Mouse (Mus musculus) hindbrain, embryonic 10.5 days (tissue): ENCODE measurements around the gene Polr2a. TPM values are rescaled to one million over a fixed set of nuclear protein-coding genes. Genes with fewer than 3 reads are reported as not detected.

Experiments used
- DNase-seq: peaks from one replicate; pipeline ENCODE4 v3.0.0-alpha.2; 2017; ENCODE audit warnings: low spot score
- H3K27ac ChIP-seq: fragments of 300-500 bp; sonication (generic); 2 replicates; pipeline ENCODE4 v1.5.1; 2016; ENCODE audit warnings: mild to moderate bottlenecking, moderate library complexity
- H3K27me3 ChIP-seq: fragments of 300-500 bp; sonication (generic); 2 replicates; pipeline ENCODE4 v1.6.1; 2016; ENCODE audit warnings: mild to moderate bottlenecking; ENCODE audit not compliant: poor library complexity, insufficient read depth, severe bottlenecking
- H3K36me3 ChIP-seq: fragments of 300-500 bp; sonication (generic); 2 replicates; pipeline ENCODE4 v1.6.1; 2016; ENCODE audit warnings: mild to moderate bottlenecking, moderate library complexity
- H3K4me1 ChIP-seq: fragments of 300-500 bp; sonication (generic); replicated peaks from 2 replicates; pipeline ENCODE4 v1.6.1; 2016; ENCODE audit warnings: mild to moderate bottlenecking
- H3K4me3 ChIP-seq: fragments of 300-500 bp; sonication (generic); 2 replicates; pipeline ENCODE4 v1.5.1; 2016; ENCODE audit warnings: mild to moderate bottlenecking, moderate library complexity
- H3K9me3 ChIP-seq: fragments of 300-500 bp; sonication (generic); 2 replicates; pipeline ENCODE4 v1.6.1; 2016; ENCODE audit warnings: mild to moderate bottlenecking, moderate library complexity
- WGBS: fragments of 180-500 bp; shearing (Covaris S2); methylation state at CpG from one replicate; pipeline ENCODE4 v1.1.7; 2016; 5-methylcytosine and 5-hydroxymethylcytosine counted together
- polyA plus RNA-seq: library from polyadenylated mRNA; unstranded; fragments of >200 nt; fragmentation: Nextera tagmentation; extraction: Ambion mirVana; gene quantifications from 2 replicates; pipeline ENCODE4 v1.2.1, GENCODE M21; 2016

The Polr2a gene
- polyA plus RNA-seq, 1 experiment from 2014 or later = 37.9 TPM

DNA sequence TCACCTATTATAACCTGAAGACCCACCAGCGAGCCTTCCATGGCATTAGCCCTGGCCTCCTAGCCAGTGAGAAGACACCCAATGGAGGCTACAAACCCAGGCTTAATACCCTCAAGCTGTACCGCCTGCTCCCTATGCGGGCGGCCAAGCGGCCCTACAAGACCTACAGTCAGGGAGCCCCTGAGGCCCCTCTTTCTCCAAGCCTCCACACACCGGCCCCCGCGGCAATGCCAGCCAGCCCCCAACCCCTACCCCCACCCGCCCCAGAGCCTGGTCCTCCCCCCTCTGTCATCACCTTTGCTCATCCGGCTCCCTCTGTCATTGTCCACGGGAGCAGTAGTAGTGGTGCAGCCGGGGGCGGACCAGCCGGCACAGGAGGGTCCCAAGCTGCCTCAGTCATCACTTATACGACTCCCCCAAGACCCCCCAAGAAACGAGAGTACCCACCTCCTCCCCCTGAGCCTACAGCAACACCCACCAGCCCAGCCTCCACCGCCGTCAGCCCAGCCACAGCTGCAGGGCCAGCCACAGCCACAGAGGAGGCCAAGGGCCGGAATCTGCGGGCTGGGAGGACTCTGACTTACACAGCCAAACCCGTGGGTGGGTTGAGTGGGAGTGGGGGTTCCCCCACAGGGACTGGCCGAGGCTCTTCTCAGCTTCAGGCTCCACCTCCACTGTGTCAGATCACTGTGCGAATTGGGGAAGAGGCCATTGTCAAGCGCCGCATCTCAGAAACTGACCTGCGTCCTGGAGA lies 19.2 kb upstream of the Polr2a start:
- 61% methylated on average over 26 of the region's 26 CpGs for WGBS
- Histone ChIP-seq H3K27me3 (peaks cover 61% of the 10 kb centered on the region), H3K36me3 (peaks cover 11% of the 10 kb centered on the region), H3K4me3 (no peak overlapping the region; the same call in 1 of the 2 replicates), H3K4me1 (peaks cover 22% of the 10 kb centered on the region), H3K9me3 (no peaks in the 10 kb centered on the region), H3K27ac (peak overlapping the region; percentile 40; the same call in 1 of the 2 replicates)
- DNase-seq = no peak

DNA sequence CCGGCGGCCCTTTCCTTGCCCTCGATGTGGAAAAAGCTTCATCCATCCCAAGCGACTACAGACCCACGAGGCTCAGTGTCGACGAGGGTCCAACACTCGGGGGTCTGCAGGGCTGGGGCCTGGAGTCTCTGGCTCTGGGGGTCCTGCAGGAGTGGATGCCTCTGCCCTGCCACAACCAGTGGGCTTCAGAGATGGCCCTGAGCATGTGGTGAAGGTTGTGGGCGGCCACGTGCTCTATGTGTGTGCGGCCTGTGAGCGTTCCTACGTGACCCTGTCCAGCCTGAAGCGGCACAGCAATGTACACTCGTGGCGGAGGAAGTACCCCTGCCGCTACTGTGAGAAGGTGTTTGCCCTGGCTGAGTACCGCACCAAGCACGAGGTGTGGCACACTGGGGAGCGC lies 18.1 kb upstream of the Polr2a start:
- 85% methylated on average over 20 of the region's 20 CpGs for WGBS
- H3K4me1 ChIP-seq = peaks cover 22% of the 10 kb centered on the region
- H3K27me3 ChIP-seq = peaks cover 52% of the 10 kb centered on the region
- peaks cover 11% of the 10 kb centered on the region for H3K36me3 ChIP-seq
- DNase-seq = no peak
- H3K4me3 ChIP-seq = no peak overlapping the region; the same call in 1 of the 2 replicates
- no peaks in the 10 kb centered on the region for H3K9me3 ChIP-seq
- H3K27ac ChIP-seq = no peak overlapping the region

DNA sequence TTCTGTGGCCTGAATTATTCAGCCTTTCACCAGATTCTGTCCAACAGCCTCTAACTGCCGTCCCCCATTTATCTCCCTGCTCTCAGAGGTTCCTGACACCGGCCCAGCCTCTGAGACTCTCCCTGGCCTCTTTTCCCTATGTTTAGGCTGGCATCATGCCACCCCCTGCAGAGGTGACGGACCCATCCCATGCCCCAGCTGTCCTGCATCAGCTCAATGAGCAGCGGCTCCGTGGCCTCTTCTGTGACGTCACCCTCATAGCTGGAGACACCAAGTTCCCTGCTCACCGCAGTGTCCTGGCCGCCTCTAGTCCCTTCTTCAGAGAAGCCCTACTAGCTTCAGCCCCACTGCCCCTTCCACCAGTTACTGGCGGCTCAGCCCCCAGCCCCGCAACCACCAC lies 17.3 kb upstream of the Polr2a start:
- H3K36me3 ChIP-seq = peaks cover 11% of the 10 kb centered on the region
- H3K27me3 ChIP-seq = peaks cover 52% of the 10 kb centered on the region
- H3K9me3 ChIP-seq = no peaks in the 10 kb centered on the region
- H3K4me1 ChIP-seq = peaks cover 22% of the 10 kb centered on the region
- DNase-seq = no peak
- 69% methylated on average over 10 of the region's 10 CpGs for WGBS
- no peak overlapping the region for H3K27ac ChIP-seq
- no peak overlapping the region for H3K4me3 ChIP-seq

DNA sequence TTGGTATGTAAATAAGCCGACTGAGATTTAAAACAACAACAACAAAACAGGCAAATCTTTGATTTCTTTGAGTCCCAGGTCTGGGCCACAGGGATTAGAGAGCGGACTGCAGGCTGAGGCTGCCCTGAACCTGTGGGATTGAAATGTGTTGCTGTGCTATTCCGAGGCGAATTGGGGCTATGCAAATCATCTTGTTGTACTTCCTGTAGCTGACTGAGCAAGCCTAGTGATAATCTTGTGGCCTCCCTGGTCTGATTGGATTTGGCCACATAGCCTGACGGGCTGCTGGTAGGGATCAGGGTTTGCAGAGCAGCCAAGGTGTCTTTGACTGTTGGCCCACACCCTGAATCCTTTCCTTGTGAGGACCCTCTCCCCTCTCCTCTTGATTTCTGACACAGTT lies 16.5 kb upstream of the Polr2a start:
- whole genome bisulfite sequencing = 60% methylated on average over 5 of the region's 5 CpGs
- Histone ChIP-seq H3K4me1 (peaks cover 22% of the 10 kb centered on the region), H3K27ac (no peak overlapping the region), H3K9me3 (no peaks in the 10 kb centered on the region), H3K4me3 (no peak overlapping the region), H3K27me3 (peaks cover 48% of the 10 kb centered on the region), H3K36me3 (peaks cover 11% of the 10 kb centered on the region)
- no peak for DNase-seq

DNA sequence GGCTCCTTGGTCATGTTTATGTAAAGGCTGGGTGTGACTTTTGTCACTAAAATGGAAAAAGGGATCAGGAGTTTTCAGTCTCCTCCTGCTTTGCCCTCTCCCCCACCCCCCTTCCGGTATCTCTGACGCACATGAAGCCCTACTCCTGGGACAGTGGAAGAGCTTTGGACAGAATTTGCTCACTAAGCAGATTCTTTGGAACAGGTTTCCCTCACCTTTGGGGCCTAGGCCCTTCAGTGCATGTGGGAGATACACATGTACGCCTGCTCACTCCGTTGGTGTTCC lies 9.1 kb upstream of the Polr2a start:
- Histone ChIP-seq H3K27me3 (peaks cover 13% of the 10 kb centered on the region; the same call in 1 of the 2 replicates), H3K9me3 (no peaks in the 10 kb centered on the region), H3K27ac (no peak overlapping the region), H3K36me3 (no peaks in the 10 kb centered on the region), H3K4me1 (peaks cover 30% of the 10 kb centered on the region), H3K4me3 (no peak overlapping the region)
- DNase-seq = no peak
- 67% methylated on average over 4 of the region's 4 CpGs for WGBS

DNA sequence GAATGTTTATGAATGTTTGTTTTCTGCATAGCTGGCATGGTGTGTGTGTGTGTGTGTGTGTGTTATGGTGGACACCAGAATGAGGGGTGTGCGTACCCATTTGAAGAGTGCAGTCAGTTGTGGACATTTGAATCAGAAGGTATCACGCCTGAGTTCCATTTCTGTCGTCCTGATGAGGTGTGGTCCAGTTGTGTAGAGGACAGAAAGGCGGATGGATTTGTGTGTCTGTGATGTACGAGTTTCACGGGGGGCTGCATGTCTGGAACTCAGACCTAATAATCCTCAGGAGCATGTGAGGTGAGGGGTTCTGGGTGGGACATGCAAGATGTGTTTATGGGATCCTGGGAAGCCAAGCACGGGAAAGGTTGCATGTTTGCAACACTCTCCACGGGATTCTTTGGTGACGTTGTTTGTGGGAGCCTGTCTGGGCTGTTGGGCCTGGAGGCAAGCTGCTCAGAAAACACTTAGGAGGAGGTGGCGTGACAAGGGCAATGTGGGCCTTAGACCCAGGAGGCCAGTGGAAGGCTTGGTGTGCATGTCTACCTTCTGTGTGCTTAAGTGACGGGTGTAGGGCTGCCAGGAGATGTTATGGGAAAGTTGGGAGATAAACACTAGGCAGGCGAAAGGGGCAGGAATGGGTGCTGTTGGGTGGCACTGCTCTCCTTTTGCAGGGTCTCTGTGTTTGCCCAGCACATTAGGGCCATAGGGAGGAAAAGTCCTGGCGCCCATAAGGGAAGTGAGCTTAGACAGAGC lies 8.6 kb upstream of the Polr2a start:
- 0 out of 2 replicates have a peak overlapping the region, but pooled peaks have one; percentile 94 for H3K27ac ChIP-seq
- no peak for DNase-seq
- peak overlapping the region; percentile 85 for H3K4me3 ChIP-seq
- H3K27me3 ChIP-seq = peaks cover 13% of the 10 kb centered on the region; the same call in 1 of the 2 replicates
- H3K9me3 ChIP-seq = no peaks in the 10 kb centered on the region
- 69% methylated on average over 13 of the region's 13 CpGs for WGBS
- peaks cover 30% of the 10 kb centered on the region for H3K4me1 ChIP-seq
- H3K36me3 ChIP-seq = no peaks in the 10 kb centered on the region

DNA sequence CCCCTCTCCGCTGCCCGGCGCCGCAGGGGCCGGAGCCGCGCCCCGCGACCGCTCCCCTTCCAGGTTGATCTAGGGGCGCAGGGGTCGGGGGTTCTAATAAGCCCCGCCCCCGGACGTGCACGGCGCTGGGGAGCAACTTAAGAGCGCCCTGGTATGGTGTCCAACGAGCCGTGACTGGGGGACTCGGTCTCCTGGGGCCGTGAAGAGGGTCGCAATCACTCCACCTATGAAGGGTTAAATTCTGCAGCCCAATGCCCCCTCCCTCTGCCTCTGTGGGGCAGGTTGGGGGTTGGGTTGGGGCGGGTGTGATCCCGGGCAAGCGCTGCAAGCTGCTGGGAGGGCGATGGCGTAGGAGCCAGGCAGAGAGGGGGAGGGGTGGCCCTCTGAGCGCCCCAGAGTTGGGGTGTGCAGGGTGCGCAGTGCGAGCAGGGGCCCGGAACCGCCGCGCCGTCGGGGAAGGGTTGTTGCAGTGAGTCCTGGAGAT lies 7.7 kb upstream of the Polr2a start:
- Histone ChIP-seq H3K4me1 (peaks cover 33% of the 10 kb centered on the region), H3K27me3 (peaks cover 13% of the 10 kb centered on the region; the same call in 1 of the 2 replicates), H3K36me3 (no peaks in the 10 kb centered on the region), H3K27ac (peak overlapping the region; percentile 94), H3K9me3 (no peaks in the 10 kb centered on the region), H3K4me3 (peak overlapping the region; percentile 85)
- under 1% methylated on average over 37 of the region's 37 CpGs for WGBS
- DNase-seq = peak; percentile 57

DNA sequence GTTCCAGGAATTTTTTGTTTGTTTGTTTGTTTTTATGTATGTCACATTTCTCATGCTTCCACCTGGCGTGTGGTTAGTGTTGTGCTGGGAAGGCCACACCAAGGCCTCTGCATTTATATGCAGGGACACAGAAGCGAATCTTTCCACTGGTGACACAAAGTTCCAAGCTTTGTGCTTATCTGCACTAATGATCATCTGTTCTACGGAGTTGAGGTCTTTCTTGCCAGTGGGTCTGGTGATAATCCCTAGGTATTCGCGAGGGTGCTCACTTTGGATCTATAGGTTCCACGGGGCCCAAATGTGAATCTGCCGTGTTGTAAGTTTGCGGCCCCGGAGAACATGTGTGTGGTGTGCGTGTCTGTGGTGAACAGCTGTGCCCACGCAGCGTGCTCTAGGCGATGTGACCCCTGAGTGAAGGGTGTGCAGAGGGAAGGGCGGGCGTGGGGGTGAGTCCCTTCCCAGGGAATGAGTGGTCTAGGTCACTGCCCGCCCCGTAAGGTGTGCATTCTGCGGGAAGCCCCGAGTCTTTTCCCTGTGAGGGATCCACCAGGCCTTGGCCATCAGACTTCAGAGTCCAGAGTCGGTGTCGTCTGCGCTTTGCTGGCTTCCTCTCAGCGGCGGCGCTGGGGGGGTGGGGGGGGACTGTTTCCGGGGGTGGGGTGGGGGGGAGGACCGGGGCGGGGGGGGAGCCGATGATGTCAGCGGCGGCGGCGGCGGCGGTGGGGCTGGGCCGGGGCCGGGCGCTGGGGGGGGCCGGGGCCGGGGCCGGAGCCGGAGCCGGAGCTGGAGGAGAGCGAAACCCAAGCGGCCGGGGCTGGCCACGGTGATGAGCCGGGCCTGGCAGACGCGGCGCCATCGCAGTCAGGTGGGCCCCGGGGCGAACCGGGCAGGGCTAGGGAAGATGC lies 7.0 kb upstream of the Polr2a start, which contains the start of gene Zbtb4:
TSS of gene Zbtb4 (plus strand) at position 692 of the 905 bp plus-strand sequence.
- DNase-seq = peak; percentile 46
- Histone ChIP-seq H3K4me1 (peaks cover 39% of the 10 kb centered on the region), H3K27me3 (peaks cover 13% of the 10 kb centered on the region; the same call in 1 of the 2 replicates), H3K27ac (peak within 1 kb of the TSS; percentile 94), H3K9me3 (no peaks in the 10 kb centered on the region), H3K36me3 (no peaks in the 10 kb centered on the region), H3K4me3 (peak within 1 kb of the TSS; percentile 85)
- 18% methylated on average over 54 of the region's 55 CpGs for WGBS

DNA sequence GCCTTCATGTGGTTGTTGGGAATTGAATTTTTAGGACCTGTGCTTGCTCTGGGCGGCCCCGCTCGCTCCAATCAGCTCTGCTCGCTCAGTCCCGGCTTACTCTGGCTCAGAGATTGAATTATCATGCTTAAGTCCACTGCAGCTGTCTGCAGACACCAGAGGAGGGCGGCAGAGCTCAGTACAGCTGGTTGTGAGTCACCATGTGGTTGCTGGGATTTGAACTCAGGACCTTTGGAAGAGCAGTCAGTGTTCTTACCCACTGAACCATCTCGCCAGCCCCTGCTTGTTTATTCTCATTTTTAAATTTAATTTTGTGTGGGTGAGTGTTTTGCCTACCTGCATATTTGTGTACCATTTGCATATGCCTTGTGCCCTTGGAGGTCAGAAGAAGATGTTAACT lies 5.1 kb upstream of the Polr2a start:
- no peak for DNase-seq
- peaks cover 13% of the 10 kb centered on the region; the same call in 1 of the 2 replicates for H3K27me3 ChIP-seq
- H3K4me1 ChIP-seq = peaks cover 54% of the 10 kb centered on the region
- no peak overlapping the region for H3K4me3 ChIP-seq
- no peak overlapping the region for H3K27ac ChIP-seq
- no peaks in the 10 kb centered on the region for H3K9me3 ChIP-seq
- WGBS = 70% methylated on average over 7 of the region's 7 CpGs
- no peaks in the 10 kb centered on the region for H3K36me3 ChIP-seq

DNA sequence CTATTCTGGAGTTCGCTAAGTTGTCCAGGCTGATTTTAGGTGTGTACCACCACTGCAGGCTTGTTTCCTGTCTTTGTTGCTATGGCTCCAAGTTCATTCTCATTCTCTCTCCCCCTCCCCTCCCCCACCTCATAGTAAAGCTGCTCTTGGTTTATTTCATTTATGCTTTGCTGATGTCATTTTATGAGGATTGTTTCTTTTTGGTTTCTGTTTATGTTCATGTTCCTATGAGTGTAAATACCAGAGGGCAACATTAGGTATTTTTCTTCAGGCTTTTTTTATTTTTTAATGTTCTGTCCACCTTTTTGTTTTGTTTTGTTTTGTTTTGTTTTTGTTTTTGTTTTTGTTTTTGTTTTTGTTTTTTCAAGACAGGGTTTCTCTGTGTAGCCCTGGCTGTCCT lies 3.4 kb upstream of the Polr2a start, which contains the start of gene Slc35g3:
TSS of gene Slc35g3 (minus strand) at position 101 of the 400 bp plus-strand sequence.
- peaks cover 47% of the 10 kb centered on the region for H3K4me1 ChIP-seq

DNA sequence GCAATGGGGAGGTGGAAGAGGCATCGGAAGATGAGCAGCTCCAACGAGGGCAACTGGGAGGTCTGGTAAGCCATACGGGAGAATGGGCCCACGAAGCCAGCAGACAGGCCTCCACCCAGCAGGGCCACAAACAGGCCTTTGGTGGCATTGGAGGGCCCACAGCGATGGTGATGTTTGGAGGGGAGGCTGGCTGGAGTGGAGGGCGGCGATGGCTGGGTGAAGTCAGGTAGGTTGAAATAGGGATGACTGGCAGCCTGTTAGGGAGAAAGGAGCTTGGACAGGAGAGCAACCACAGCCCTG lies 2.4 kb upstream of the Polr2a start:
- peak overlapping the region; percentile 21 for H3K4me3 ChIP-seq
- 91% methylated on average over 7 of the region's 7 CpGs for WGBS

More for the DNA sequence above, 3.4 kb upstream of the Polr2a start, which contains the start of gene Slc35g3:
- Histone ChIP-seq H3K36me3 (no peaks in the 10 kb centered on the region), H3K27ac (peak within 1 kb of the TSS; percentile 97), H3K9me3 (no peaks in the 10 kb centered on the region), H3K4me3 (peak within 1 kb of the TSS; percentile 21), H3K27me3 (peaks cover under 1% of the 10 kb centered on the region; the same call in 1 of the 2 replicates)
- 77% methylated on average over 1 of the region's 1 CpGs for WGBS
- DNase-seq = no peak

DNA sequence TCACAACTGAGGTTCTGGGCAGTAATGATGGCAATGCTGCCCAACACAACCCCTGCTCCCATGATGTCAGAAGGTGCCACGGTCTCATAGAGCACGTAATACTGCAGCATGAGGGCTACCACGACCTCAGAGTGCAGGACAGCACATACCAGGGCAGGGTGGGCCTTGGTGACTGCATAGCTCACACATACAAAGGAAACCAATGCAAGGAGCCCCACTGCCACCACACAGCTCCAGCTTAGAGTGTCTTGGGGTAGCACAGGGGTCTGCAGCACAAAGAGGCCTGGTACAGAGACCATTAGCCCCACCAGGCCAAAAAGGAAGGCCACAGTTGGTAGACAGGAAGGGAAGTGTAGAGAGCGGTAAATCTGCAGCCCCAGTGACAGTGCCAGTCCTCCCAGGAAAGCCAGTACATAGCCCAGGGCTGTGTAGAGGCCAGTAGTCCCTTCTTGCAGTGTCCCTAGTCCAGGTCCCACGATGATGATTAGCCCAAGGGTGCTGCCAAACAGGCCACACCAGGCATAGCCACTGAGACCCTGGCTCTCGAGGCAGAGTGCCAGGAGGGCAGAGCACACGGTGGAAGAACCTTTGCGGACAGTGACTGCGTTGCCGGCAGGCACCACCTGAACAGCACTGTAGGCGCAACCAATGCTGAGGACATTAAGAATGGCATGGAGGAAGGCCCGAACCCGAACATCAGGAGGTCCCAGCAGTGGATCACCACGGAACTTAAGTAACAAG lies 1.9 kb upstream of the Polr2a start:
- no peaks in the 10 kb centered on the region for H3K9me3 ChIP-seq
- WGBS = 81% methylated on average over 14 of the region's 14 CpGs

More for the DNA sequence above, 2.4 kb upstream of the Polr2a start:
- DNase-seq = no peak
- Histone ChIP-seq H3K27ac (peak overlapping the region; percentile 97), H3K27me3 (no peaks in the 10 kb centered on the region), H3K36me3 (no peaks in the 10 kb centered on the region), H3K9me3 (no peaks in the 10 kb centered on the region), H3K4me1 (peaks cover 47% of the 10 kb centered on the region)

More for the DNA sequence above, 1.9 kb upstream of the Polr2a start:
- H3K27me3 ChIP-seq = no peaks in the 10 kb centered on the region
- peak overlapping the region; percentile 66 for H3K4me3 ChIP-seq
- H3K36me3 ChIP-seq = no peaks in the 10 kb centered on the region
- DNase-seq = no peak
- H3K4me1 ChIP-seq = peaks cover 47% of the 10 kb centered on the region
- H3K27ac ChIP-seq = peak overlapping the region; percentile 97
